Mouse (Mus musculus) bone marrow, adult 2 months (tissue): Measurements from ENCODE around the gene Gfi1b. TPM values are rescaled to one million over a fixed set of nuclear protein-coding genes. Genes with fewer than 3 reads are reported as not detected.

ENCODE experiments used
- H3K27ac ChIP-seq: fragments of 200-500 bp; 2 replicates; pipeline ENCODE4 v1.5.1; 2012; ENCODE audit warnings: low read depth, mild to moderate bottlenecking, control low read depth, inconsistent platforms, low read length; ENCODE audit not compliant: control insufficient read depth, poor library complexity, insufficient read depth
- H3K4me1 ChIP-seq: fragments of 200-500 bp; 2 replicates; pipeline ENCODE4 v1.6.1; 2011; ENCODE audit warnings: low read length; ENCODE audit not compliant: control insufficient read depth, insufficient read depth
- H3K4me3 ChIP-seq: fragments of 200-500 bp; replicated peaks from 2 replicates; pipeline ENCODE3; 2011; ENCODE audit warnings: mild to moderate bottlenecking, low read depth, low read length, control low read depth; ENCODE audit not compliant: control insufficient read depth
- CTCF ChIP-seq: fragments of 200-500 bp; IDR thresholded peaks from 2 replicates; pipeline ENCODE4 v1.5.1; 2011; ENCODE audit warnings: low read length, control low read depth; ENCODE audit not compliant: control insufficient read depth, insufficient read depth
- POLR2A ChIP-seq: fragments of 200-500 bp; IDR thresholded peaks from 2 replicates; pipeline ENCODE4 v1.6.1; 2011; ENCODE audit warnings: low read depth, mild to moderate bottlenecking, control low read depth, low read length, borderline replicate concordance; ENCODE audit not compliant: control insufficient read depth
- WGBS: fragments of 180-500 bp; shearing (Covaris S2); methylation state at CpG from one replicate; pipeline ENCODE4 v1.1.7; 2018; 5-methylcytosine and 5-hydroxymethylcytosine counted together
- polyA plus RNA-seq: library from polyadenylated mRNA; stranded (reverse); fragments of >200 nt; gene quantifications from 2 replicates; pipeline ENCODE4 v1.2.4, GENCODE M21; 2011; ENCODE audit warnings: low replicate concordance; ENCODE audit not compliant: missing spikeins, insufficient read depth, insufficient read length

Gene Gfi1b
- polyA plus RNA-seq, 1 experiment: 62.0 TPM

GRCm38 (mm10) chr2:28610716-28611406, 10.9 kb downstream of the Gfi1b start:
- Histone ChIP-seq H3K4me1 (peaks cover 3% of the 10 kb centered on the region), H3K27ac (no peak overlapping the region), H3K4me3 (no peak overlapping the region)
- WGBS: 93% methylated on average over 12 of the region's 12 CpGs
- TF ChIP-seq POLR2A (no peak), CTCF (no peak)

DNA sequence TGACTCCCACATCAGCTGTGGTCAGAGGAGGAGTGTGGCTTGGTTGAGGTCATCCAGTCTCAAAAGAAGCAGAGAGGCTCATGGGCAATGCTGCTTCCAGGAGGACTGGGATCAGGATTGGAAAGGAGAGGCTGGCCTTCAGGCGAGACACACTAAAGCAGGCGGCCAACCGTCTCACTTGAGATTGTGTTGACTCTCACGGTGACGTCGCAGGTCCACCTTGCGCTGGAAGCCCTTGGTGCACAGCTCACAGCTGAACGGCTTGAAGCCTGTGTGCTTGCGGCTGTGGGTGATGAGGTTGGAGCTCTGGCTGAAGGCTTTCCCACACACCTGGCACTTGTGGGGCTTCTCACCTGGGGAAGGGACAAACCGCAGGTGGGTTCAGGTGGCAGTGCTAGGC, 11.9 kb downstream of the Gfi1b start:
- whole genome bisulfite sequencing: 92% methylated on average over 10 of the region's 10 CpGs
- Histone ChIP-seq H3K27ac (no peak overlapping the region; the same call in 1 of the 2 replicates), H3K4me1 (peaks cover 3% of the 10 kb centered on the region), H3K4me3 (no peak overlapping the region)
- TF ChIP-seq CTCF: no peak
- no peak for TF ChIP-seq POLR2A

- H3K4me1 ChIP-seq: peaks cover 3% of the 10 kb centered on the region
- H3K4me3 ChIP-seq: no peak overlapping the region
- TF ChIP-seq POLR2A (no peak), CTCF (no peak)
- WGBS: 71% methylated on average over 10 of the region's 10 CpGs
- H3K27ac ChIP-seq: peak overlapping the region; percentile 58
Observed at GRCm38 (mm10) chr2:28607341-28608165, 14.2 kb downstream of the Gfi1b start.

- TF ChIP-seq CTCF: no peak
- no peak for TF ChIP-seq POLR2A
- 55% methylated on average over 8 of the region's 8 CpGs for WGBS
- Histone ChIP-seq H3K27ac (peak overlapping the region; percentile 58), H3K4me3 (no peak overlapping the region), H3K4me1 (peaks cover 3% of the 10 kb centered on the region)
Observed at GRCm38 (mm10) chr2:28606601-28607340, 15.0 kb downstream of the Gfi1b start.

GRCm38 (mm10) chr2:28605789-28606541, 15.8 kb downstream of the Gfi1b start:
- H3K4me1 ChIP-seq: peaks cover 3% of the 10 kb centered on the region
- no peak overlapping the region for H3K4me3 ChIP-seq
- 23% methylated on average over 14 of the region's 14 CpGs for WGBS
- peak overlapping the region; percentile 35 for H3K27ac ChIP-seq
- no peak for TF ChIP-seq CTCF
- no peak for TF ChIP-seq POLR2A

DNA sequence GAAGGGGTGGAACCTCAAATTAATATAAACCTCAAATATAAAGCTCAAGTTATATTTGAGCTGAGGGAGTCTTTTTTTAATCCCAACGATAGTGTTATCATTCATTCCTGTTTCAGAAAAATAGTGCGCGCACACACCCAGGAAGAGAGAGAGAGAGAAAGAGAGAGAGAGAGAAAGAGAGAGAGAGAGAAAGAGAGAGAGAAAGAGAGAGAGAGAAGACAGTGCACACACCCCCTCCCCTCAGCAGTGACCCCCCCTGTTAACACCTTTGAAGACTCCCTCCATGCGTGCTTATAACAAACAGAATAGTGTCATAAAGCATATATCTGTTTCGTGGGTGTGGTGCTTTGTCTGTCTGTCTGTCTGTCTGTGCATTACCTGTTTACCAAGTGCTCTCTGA, 18.2 kb downstream of the Gfi1b start:
- H3K27ac ChIP-seq: peak overlapping the region; percentile 42; the same call in 1 of the 2 replicates
- TF ChIP-seq CTCF: no peak
- no peak for TF ChIP-seq POLR2A
- H3K4me1 ChIP-seq: peaks cover 13% of the 10 kb centered on the region
- WGBS: 64% methylated on average over 5 of the region's 5 CpGs
- no peak overlapping the region for H3K4me3 ChIP-seq

GRCm38 (mm10) chr2:28601720-28602590, 19.8 kb downstream of the Gfi1b start:
- peak overlapping the region; percentile 76 for H3K27ac ChIP-seq
- 48% methylated on average over 12 of the region's 12 CpGs for WGBS

More at GRCm38 (mm10) chr2:28601720-28602590, 19.8 kb downstream of the Gfi1b start:
- Histone ChIP-seq H3K4me3 (no peak overlapping the region), H3K4me1 (peaks cover 14% of the 10 kb centered on the region)
- TF ChIP-seq CTCF (no peak), POLR2A (peak; percentile 58; the same call in 1 of the 2 replicates)
